Mouse (Mus musculus) liver, adult 2 months (tissue): ENCODE measurements around the gene Mip. TPM values are rescaled to one million over a fixed set of nuclear protein-coding genes. Genes with fewer than 3 reads are reported as not detected.
A peak's percentile ranks its signal among the peaks of the same experiment; 100 is the strongest.
"Not testable (repeated sequence)": the region's sequence is repeated elsewhere in the genome, so short reads cannot be mapped to it uniquely, and the experiment has no call there.

Experiments
- DNase-seq: peaks from one replicate; pipeline ENCODE4 v3.0.0-alpha.2; 2011; ENCODE audit warnings: low read depth, low spot score; ENCODE audit errors: extremely low read depth
- H3K27ac ChIP-seq: fragments of 200-500 bp; replicated peaks from 2 replicates; pipeline ENCODE4 v1.5.1; 2012; ENCODE audit warnings: low read depth, mild to moderate bottlenecking, control low read depth, inconsistent platforms, low read length; ENCODE audit not compliant: insufficient read depth
- H3K27me3 ChIP-seq: fragments of 200-500 bp; 2 replicates; pipeline ENCODE4 v1.6.1; 2012; ENCODE audit warnings: mild to moderate bottlenecking, moderate library complexity, low read length, inconsistent platforms; ENCODE audit not compliant: control insufficient read depth, insufficient read depth
- H3K36me3 ChIP-seq: fragments of 200-500 bp; 2 replicates; pipeline ENCODE4 v1.6.1; 2012; ENCODE audit warnings: low read length, inconsistent platforms; ENCODE audit not compliant: control insufficient read depth, insufficient read depth
- H3K4me1 ChIP-seq: fragments of 200-500 bp; 2 replicates; pipeline ENCODE4 v1.6.1; 2011; ENCODE audit warnings: low read length; ENCODE audit not compliant: control insufficient read depth, insufficient read depth
- H3K4me3 ChIP-seq: fragments of 200-500 bp; 2 replicates; pipeline ENCODE4 v1.5.1; 2011; ENCODE audit warnings: low read depth, mild to moderate bottlenecking, control low read depth, low read length, moderate library complexity; ENCODE audit not compliant: insufficient read depth
- H3K79me2 ChIP-seq: fragments of 200-500 bp; 2 replicates; pipeline ENCODE4 v1.6.1; 2012; ENCODE audit warnings: inconsistent platforms, mild to moderate bottlenecking, low read length, moderate library complexity; ENCODE audit not compliant: control insufficient read depth, insufficient read depth
- H3K9ac ChIP-seq: fragments of 200-500 bp; 2 replicates; pipeline ENCODE4 v1.6.1; 2012; ENCODE audit warnings: low read depth, mild to moderate bottlenecking, control low read depth, inconsistent platforms, low read length
- CTCF ChIP-seq: fragments of 200-500 bp; IDR thresholded peaks from 2 replicates; pipeline ENCODE4 v1.5.1; 2011; ENCODE audit warnings: low read depth, low read length, control low read depth
- POLR2A ChIP-seq: fragments of 200-500 bp; IDR thresholded peaks from 2 replicates; pipeline ENCODE4 v1.6.1; 2011; ENCODE audit warnings: low read length, control low read depth; ENCODE audit not compliant: insufficient read depth; ENCODE audit errors: extremely low read depth
- WGBS: fragments of 180-500 bp; shearing (Covaris S2); methylation state at CpG from one replicate; pipeline ENCODE4 v1.1.7; 2018; 5-methylcytosine and 5-hydroxymethylcytosine counted together
- polyA plus RNA-seq: library from polyadenylated mRNA; depleted of rRNA; stranded (reverse); fragments of >200 nt; gene quantifications from 2 replicates; pipeline ENCODE4 v1.2.3, GENCODE M21; 2012
- total RNA-seq: library from RNA; depleted of rRNA; stranded (reverse); fragments of >200 nt; gene quantifications from 2 replicates; pipeline ENCODE4 v1.2.3, GENCODE M21; 2014

Gene Mip
- total and polyA plus RNA-seq, 2 experiments, result not detected

DNA sequence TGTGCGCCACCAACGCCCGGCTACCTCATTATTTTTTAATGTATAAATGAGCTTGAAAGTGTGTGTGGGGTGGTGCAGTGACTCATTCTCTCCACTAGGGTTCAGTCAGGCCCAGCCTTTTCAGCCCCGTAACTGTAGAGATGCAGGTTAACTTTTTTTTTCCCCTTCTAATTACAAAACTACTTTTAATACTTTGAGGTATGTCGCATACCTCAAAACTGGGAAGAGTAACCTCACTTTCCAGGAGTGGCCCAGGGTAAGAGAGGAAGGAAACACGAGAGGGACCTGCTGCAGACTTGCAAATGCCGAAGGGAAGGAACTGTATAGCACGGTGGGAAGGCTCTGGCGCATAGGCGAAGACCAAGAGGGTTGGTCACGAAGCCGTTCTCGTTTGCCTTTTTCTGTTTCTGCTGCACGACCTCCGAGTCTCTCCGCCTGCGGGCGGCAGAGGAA is 12.7 kb upstream of the Mip start:
- H3K27ac ChIP-seq, result no peak overlapping the region
- peak; percentile 67 for DNase-seq
- 2% methylated on average over 18 of the region's 18 CpGs for WGBS

DNA sequence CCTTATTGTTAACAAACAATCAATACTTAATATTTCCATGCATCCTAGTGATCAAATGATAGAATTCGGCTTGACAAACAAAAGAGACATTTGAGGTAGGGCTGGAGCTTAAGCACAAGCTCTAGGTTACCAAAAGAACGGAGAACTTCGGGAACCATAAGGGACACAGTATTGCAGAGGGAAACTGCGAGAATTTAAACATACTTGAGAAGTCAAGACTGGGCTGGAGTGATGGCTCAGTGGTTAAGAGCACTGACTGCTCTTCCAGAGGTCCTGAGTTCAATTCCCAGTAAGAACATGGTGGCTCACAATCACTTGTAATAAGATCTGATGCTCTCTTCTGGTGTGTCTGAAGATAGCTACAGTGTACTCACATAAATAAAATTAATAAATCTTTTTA is 11.5 kb upstream of the Mip start:
- H3K79me2 ChIP-seq, H3K27ac ChIP-seq, DNase-seq, H3K9ac ChIP-seq, H3K4me3 ChIP-seq, H3K27me3 ChIP-seq: not testable (repeated sequence)
- 91% methylated on average over 4 of the region's 4 CpGs for WGBS
- Histone ChIP-seq H3K36me3 (peaks cover 11% of the 10 kb centered on the region), H3K4me1 (peaks cover 10% of the 10 kb centered on the region; the same call in 1 of the 2 replicates)

More for the DNA sequence above, 12.7 kb upstream of the Mip start:
- Histone ChIP-seq H3K27me3 (no peaks in the 10 kb centered on the region), H3K4me3 (peak overlapping the region; percentile 57), H3K36me3 (peaks cover 15% of the 10 kb centered on the region), H3K79me2 (no peaks in the 10 kb centered on the region), H3K4me1 (peaks cover 10% of the 10 kb centered on the region; the same call in 1 of the 2 replicates), H3K9ac (peak overlapping the region; percentile 52)
- peak; percentile 66; the same call in 1 of the 2 replicates for TF ChIP-seq CTCF
- no peak for TF ChIP-seq POLR2A

DNA sequence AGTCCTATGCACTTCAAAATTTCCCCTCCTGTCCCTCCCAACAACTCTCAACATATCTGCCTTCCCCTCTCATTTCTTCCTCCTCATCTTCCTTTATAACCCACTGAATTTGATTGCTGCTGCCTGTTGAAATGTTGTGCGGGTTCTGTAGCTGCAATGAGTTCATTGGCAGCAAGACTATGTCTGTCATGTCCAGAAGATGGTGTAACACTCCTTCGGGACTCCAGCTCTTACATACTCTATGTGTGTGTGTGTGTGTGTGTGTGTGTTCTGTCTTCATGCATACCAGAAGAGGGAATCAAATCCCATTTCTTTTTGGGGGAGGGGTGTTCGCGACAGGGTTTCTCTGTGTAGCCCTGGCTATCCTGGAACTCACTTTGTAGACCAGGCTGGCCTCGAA is 10.7 kb upstream of the Mip start:
- no peak overlapping the region for H3K9ac ChIP-seq
- no peak overlapping the region for H3K4me3 ChIP-seq
- WGBS, result 55% methylated on average over 5 of the region's 5 CpGs
- peaks cover 13% of the 10 kb centered on the region for H3K4me1 ChIP-seq
- DNase-seq, result no peak
- no peak overlapping the region for H3K27ac ChIP-seq
- no peaks in the 10 kb centered on the region for H3K79me2 ChIP-seq
- no peaks in the 10 kb centered on the region for H3K27me3 ChIP-seq
- H3K36me3 ChIP-seq, result peaks cover 3% of the 10 kb centered on the region
- no peak for TF ChIP-seq POLR2A
- TF ChIP-seq CTCF, result no peak

DNA sequence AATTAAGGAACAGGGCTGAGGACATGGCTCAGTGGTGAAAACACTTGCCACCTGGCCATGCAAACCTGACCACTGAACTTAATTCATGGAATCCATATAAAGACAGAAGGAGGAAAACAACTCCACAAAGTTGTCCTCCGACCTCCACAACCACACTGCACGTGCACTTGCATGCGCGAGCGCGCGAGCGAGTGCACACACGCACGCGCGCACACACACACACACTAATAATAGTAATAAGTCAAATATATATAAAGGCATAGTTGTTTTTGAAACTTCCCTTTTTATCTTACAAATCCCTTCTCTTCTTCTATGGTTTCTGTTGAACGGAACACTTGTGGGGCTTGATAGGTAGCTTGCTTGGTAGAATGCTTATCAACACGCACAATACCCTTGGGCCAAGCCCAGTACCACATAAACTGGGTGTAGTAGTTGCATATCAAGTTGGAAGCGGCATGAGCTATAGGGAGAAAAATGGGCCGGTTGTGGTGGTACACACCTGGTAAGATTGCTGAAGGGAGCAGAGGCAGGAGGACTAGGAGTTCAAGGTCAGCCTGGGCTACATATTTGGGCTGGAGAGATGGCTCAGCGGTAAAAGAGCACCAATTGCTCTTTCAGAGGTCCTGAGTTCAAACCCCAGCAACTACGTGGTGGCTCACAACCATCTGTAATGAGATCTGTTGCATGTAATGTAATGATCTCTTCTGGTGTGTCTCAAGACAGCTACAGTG is 7.1 kb upstream of the Mip start:
- TF ChIP-seq CTCF, result no peak
- Histone ChIP-seq H3K27me3 (no peaks in the 10 kb centered on the region), H3K79me2 (no peaks in the 10 kb centered on the region), H3K4me1 (peaks cover 8% of the 10 kb centered on the region), H3K36me3 (no peaks in the 10 kb centered on the region), H3K4me3 (no peak overlapping the region), H3K27ac (no peak overlapping the region), H3K9ac (no peak overlapping the region)
- WGBS, result 95% methylated on average over 18 of the region's 18 CpGs
- no peak for DNase-seq

DNA sequence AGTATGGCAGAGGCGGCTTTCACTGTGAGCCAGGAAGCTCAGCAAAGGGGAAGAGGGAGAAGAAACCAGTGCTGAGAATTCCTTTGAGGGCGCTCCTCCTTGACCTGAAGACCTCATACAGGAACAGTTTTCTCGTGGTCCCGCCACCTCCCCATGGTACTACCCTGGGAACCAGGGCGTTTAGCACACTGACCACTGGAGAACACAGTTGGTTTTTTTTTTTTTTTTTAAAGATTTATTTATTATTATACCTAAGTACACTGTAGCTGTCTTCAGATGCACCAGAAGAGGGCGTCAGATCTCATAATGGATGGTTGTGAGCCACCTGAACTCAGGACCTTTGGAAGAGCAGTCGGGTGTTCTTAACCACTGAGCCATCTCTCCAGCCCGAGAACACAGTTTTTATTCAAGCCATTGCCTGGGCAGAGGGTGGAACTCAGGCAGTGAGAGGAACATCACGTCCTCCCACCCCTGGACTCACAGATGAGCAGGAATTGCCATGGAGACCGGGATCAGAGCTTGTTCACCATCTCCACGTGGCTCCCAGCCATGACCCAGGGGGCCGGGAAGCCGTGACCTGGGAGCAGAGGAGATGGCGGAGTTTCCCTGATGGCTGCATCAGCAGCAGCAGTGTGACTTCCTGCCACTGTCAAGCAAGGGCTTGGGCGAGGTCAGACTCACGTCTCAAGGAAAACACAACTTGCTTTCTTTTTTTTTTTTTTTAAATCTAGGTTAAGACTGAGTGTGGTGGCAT is 3.9 kb upstream of the Mip start:
- no peak for TF ChIP-seq CTCF
- TF ChIP-seq POLR2A, result no peak
- H3K27me3 ChIP-seq, result no peaks in the 10 kb centered on the region
- H3K4me1 ChIP-seq, result peaks cover 8% of the 10 kb centered on the region
- WGBS, result 68% methylated on average over 16 of the region's 16 CpGs
- no peak overlapping the region for H3K4me3 ChIP-seq
- no peak overlapping the region for H3K27ac ChIP-seq
- no peaks in the 10 kb centered on the region for H3K36me3 ChIP-seq
- no peak overlapping the region for H3K9ac ChIP-seq
- no peak for DNase-seq
- H3K79me2 ChIP-seq, result no peaks in the 10 kb centered on the region

DNA sequence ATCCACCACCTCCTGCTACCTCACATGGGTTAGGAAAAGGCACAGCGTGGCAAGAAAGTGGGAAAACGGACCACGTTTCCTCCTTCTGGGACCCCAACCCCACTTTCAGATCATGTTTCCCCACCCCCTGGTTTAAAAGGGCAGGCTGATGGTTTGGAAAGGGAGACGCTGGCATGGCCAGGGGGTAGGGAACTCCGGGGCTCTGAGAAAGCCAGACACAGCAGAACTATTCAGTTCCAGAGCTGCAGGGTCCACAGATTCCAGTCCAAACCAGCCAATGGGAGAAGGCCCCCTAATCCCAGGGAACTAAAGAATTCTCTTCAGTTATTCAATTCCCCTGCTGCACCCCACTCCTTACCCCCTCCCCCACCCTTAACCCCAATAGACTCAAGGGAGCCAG is 574 bp upstream of the Mip start:
- 84% methylated on average over 5 of the region's 5 CpGs for WGBS
- H3K9ac ChIP-seq, result no peak overlapping the region
- TF ChIP-seq POLR2A, result no peak
- no peak for TF ChIP-seq CTCF
- H3K4me3 ChIP-seq, result no peak overlapping the region
- H3K27me3 ChIP-seq, result no peaks in the 10 kb centered on the region
- DNase-seq, result no peak
- no peaks in the 10 kb centered on the region for H3K79me2 ChIP-seq
- H3K27ac ChIP-seq, result no peak overlapping the region
- H3K36me3 ChIP-seq, result no peaks in the 10 kb centered on the region
- H3K4me1 ChIP-seq, result peaks cover 4% of the 10 kb centered on the region
